Mouse (Mus musculus): ENCODE data around the gene Olfr50.

- no peak for TF ChIP-seq CTCF (conservative IDR thresholded peaks at IDR 0.05; ENCODE audit: low read length)
- no peak for TF ChIP-seq POU5F1 (IDR thresholded peaks at IDR 0.05; ENCODE audit: borderline replicate concordance, low read length)
Observed at GRCm38 (mm10) chr2:36783976-36784375, 6.4 kb upstream of the Olfr50 start, which contains the start of gene Olfr348.

Data from E14TG2a.4 (cell line).